Mouse (Mus musculus) ES-E14 (cell line): ENCODE data around the gene Aqr. TPM values are rescaled to one million over a fixed set of nuclear protein-coding genes. Genes with fewer than 3 reads are reported as not detected.

Source experiments
- DNase-seq: peaks from one replicate; pipeline ENCODE4 v3.0.0-alpha.2; 2013; ENCODE audit warnings: low read depth, low spot score
- H3K27ac ChIP-seq: 2 replicates; pipeline ENCODE4 v1.5.1; 2012; ENCODE audit warnings: low read depth, mild to moderate bottlenecking, low read length, moderate library complexity, mixed read lengths; ENCODE audit not compliant: poor library complexity, insufficient read depth, severe bottlenecking
- H3K36me3 ChIP-seq: 2 replicates; pipeline ENCODE4 v1.6.1; 2012; ENCODE audit warnings: mild to moderate bottlenecking, low read length, moderate library complexity, mixed read lengths; ENCODE audit not compliant: control insufficient read depth, poor library complexity, insufficient read depth, severe bottlenecking
- H3K4me1 ChIP-seq, 2 experiments: fragments of 150-350 bp in 1 of 2; sonication (generic) in 1 of 2; 2 replicates each; pipeline ENCODE4 v1.6.1; 2012; ENCODE audit warnings: low read length in 2 of 2, mild to moderate bottlenecking in 1 of 2, mixed read lengths in 1 of 2; ENCODE audit not compliant: control insufficient read depth in 2 of 2, insufficient read depth in 2 of 2, poor library complexity in 1 of 2
- H3K4me3 ChIP-seq, 2 experiments: fragments of 150-350 bp in 1 of 2; sonication (generic) in 1 of 2; 2 replicates each; pipeline ENCODE4 v1.5.1; 2012; ENCODE audit warnings: low read length in 2 of 2, low read depth in 1 of 2, mild to moderate bottlenecking in 1 of 2, mixed read lengths in 1 of 2; ENCODE audit not compliant: insufficient read depth in 1 of 2, poor library complexity in 1 of 2, severe bottlenecking in 1 of 2
- H3K9ac ChIP-seq: 2 replicates; pipeline ENCODE4 v1.6.1; 2012; ENCODE audit warnings: low read depth, mild to moderate bottlenecking, low read length, mixed read lengths; ENCODE audit not compliant: poor library complexity, insufficient read depth, severe bottlenecking
- H3K9me3 ChIP-seq: fragments of 150-350 bp; sonication (generic); 2 replicates; pipeline ENCODE4 v1.6.1; 2012; ENCODE audit warnings: low read depth, mild to moderate bottlenecking, low read length; ENCODE audit not compliant: control insufficient read depth, insufficient read depth
- CHD2 ChIP-seq: IDR thresholded peaks from 2 replicates; pipeline ENCODE4 v1.6.1; 2014; ENCODE audit warnings: mild to moderate bottlenecking, low read depth, low read length, inconsistent platforms
- HCFC1 ChIP-seq: IDR thresholded peaks from 2 replicates; pipeline ENCODE4 v1.6.1; 2012; ENCODE audit warnings: low read length, inconsistent platforms, borderline replicate concordance; ENCODE audit not compliant: insufficient read depth
- MAFK ChIP-seq: IDR thresholded peaks from 2 replicates; pipeline ENCODE4 v1.6.1; 2014; ENCODE audit warnings: mild to moderate bottlenecking, low read depth, low read length, inconsistent platforms; ENCODE audit not compliant: insufficient read depth
- ZC3H11A ChIP-seq: IDR thresholded peaks from 2 replicates; pipeline ENCODE4 v1.6.1; 2012; ENCODE audit warnings: low read depth, mild to moderate bottlenecking, inconsistent platforms, low read length, borderline replicate concordance
- ZNF384 ChIP-seq: IDR thresholded peaks from 2 replicates; pipeline ENCODE4 v1.6.1; 2012; ENCODE audit warnings: low read depth, low read length, inconsistent platforms
- in situ Hi-C, 2 experiments: fragments of 600-800 bp; cut with MboI; formaldehyde crosslinking; loops; one replicate each; pipeline ENCODE4 v1.15.1; 2025; ENCODE audit warnings: low sequenced_read_pairs in 2 of 2, inconsistent platforms in 1 of 2; ENCODE audit not compliant: unreplicated experiment in 2 of 2
- total RNA-seq: library from RNA; depleted of rRNA; stranded (reverse); fragments of 300-350 nt; gene quantifications from 2 replicates; pipeline ENCODE4 v1.2.3, GENCODE M21; 2012

The Aqr gene
- total RNA-seq, 1 experiment, result 80.2 TPM

- no peak for DNase-seq
- in situ Hi-C loops, result loop anchor here in 1 of 2 experiments (25.0 kb wide), 1 partner anchor 299 kb away; the partner anchor contains the start of genes Arhgap11a and Scg5
- no peaks in the 10 kb centered on the region for H3K9me3 ChIP-seq
- no peaks in the 10 kb centered on the region for H3K4me1 ChIP-seq
- no peak overlapping the region for H3K9ac ChIP-seq
- H3K36me3 ChIP-seq, result peaks cover 54% of the 10 kb centered on the region
- no peak overlapping the region for H3K4me3 ChIP-seq
- no peak for TF ChIP-seq MAFK
- TF ChIP-seq CHD2, result no peak
- no peak for TF ChIP-seq HCFC1
- no peak for TF ChIP-seq ZC3H11A
- no peak for TF ChIP-seq ZNF384
- H3K27ac ChIP-seq, result no peak overlapping the region
These were observed 50.1 kb downstream of the Aqr start for GRCm38 (mm10) chr2:114136755-114137154.

- no peak overlapping the region for H3K9ac ChIP-seq
These were observed 51.0 kb downstream of the Aqr start for GRCm38 (mm10) chr2:114135777-114136176.

GRCm38 (mm10) chr2:114133355-114133754 is 53.5 kb downstream of the Aqr start:
- no peak for DNase-seq
- no peaks in the 10 kb centered on the region for H3K4me1 ChIP-seq
- H3K9ac ChIP-seq, result no peak overlapping the region
- in situ Hi-C loops, result loop anchor here in 1 of 2 experiments (25.0 kb wide), 1 partner anchor 296 kb away; the partner anchor contains the start of genes Arhgap11a and Scg5
- H3K9me3 ChIP-seq, result no peaks in the 10 kb centered on the region
- no peak overlapping the region for H3K4me3 ChIP-seq
- H3K36me3 ChIP-seq, result peaks cover 39% of the 10 kb centered on the region
- no peak for TF ChIP-seq ZNF384
- TF ChIP-seq ZC3H11A, result no peak
- TF ChIP-seq MAFK, result no peak
- no peak for TF ChIP-seq CHD2
- no peak for TF ChIP-seq HCFC1
- H3K27ac ChIP-seq, result no peak overlapping the region

More at GRCm38 (mm10) chr2:114135777-114136176, 51.0 kb downstream of the Aqr start:
- Histone ChIP-seq H3K4me1 (no peaks in the 10 kb centered on the region), H3K4me3 (no peak overlapping the region), H3K36me3 (peaks cover 47% of the 10 kb centered on the region), H3K9me3 (no peaks in the 10 kb centered on the region), H3K27ac (no peak overlapping the region)
- TF ChIP-seq MAFK (no peak), ZC3H11A (no peak), CHD2 (no peak), ZNF384 (no peak), HCFC1 (no peak)
- no peak for DNase-seq
- in situ Hi-C loops, result loop anchor here in 1 of 2 experiments (25.0 kb wide), 1 partner anchor 298 kb away; the partner anchor contains the start of genes Arhgap11a and Scg5

DNA sequence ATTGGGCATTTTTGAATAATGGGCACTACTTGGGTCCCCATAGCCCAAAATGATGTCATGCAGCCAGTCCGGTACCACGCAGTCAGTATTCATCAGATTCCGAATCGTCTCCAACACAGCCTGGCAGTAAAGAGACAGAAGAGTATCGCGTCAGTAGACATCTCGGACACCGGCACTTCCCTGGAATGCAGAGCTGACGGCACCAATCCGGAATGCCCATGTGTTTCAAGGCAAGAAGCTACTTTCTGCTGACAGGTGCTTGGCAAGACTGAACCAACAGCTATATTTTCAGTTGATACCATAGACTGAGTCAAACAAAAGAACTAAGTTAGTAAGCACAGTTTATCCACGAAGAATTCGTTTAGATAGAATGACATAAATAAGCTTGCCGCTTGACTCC is 56.2 kb downstream of the Aqr start:
- Histone ChIP-seq H3K4me1 (no peaks in the 10 kb centered on the region), H3K36me3 (peaks cover 31% of the 10 kb centered on the region), H3K4me3 (no peak overlapping the region), H3K9ac (no peak overlapping the region), H3K27ac (no peak overlapping the region; the same call in 1 of the 2 replicates), H3K9me3 (no peaks in the 10 kb centered on the region)
- no peak for DNase-seq
- no peak for TF ChIP-seq ZC3H11A
- no peak for TF ChIP-seq HCFC1
- TF ChIP-seq MAFK, result no peak
- no peak for TF ChIP-seq CHD2
- TF ChIP-seq ZNF384, result no peak
- in situ Hi-C loops, result loop anchor here in 1 of 2 experiments (25.0 kb wide), 1 partner anchor 293 kb away; the partner anchor contains the start of genes Arhgap11a and Scg5

GRCm38 (mm10) chr2:114123304-114123703 is 63.5 kb downstream of the Aqr start:
- DNase-seq, result no peak
- Histone ChIP-seq H3K4me3 (no peak overlapping the region), H3K36me3 (peaks cover 19% of the 10 kb centered on the region), H3K27ac (no peak overlapping the region), H3K9ac (no peak overlapping the region), H3K4me1 (no peaks in the 10 kb centered on the region), H3K9me3 (no peaks in the 10 kb centered on the region)
- in situ Hi-C loops, result no loop called here
- TF ChIP-seq ZC3H11A (no peak), ZNF384 (no peak), MAFK (no peak), HCFC1 (no peak), CHD2 (no peak)
